Mouse (Mus musculus): ENCODE data around the gene Tnni3. TPM values are rescaled to one million over a fixed set of nuclear protein-coding genes. Genes with fewer than 3 reads are reported as not detected.
"Not testable (repeated sequence)": the region's sequence is repeated elsewhere in the genome, so short reads cannot be mapped to it uniquely, and the experiment has no call there.

Gene Tnni3
- polyA plus RNA-seq, 1 experiment from 2014 or later, result 2.0 TPM

GRCm38 (mm10) chr7:4536369-4536768 lies 12.3 kb upstream of the Tnni3 start:
- WGBS, result 94% methylated on average over 4 of the region's 4 CpGs
- no peaks in the 10 kb centered on the region for H3K9me3 ChIP-seq (replicated peaks)
- no peak overlapping the region for H3K4me3 ChIP-seq

GRCm38 (mm10) chr7:4532005-4532729 lies 8.1 kb upstream of the Tnni3 start, which contains the start of gene Dnaaf3:
TSS of gene Dnaaf3 (minus strand) at chr7:4532453.
- Histone ChIP-seq H3K9me3 (replicated peaks) (no peaks in the 10 kb centered on the region), H3K4me3 (peak within 1 kb of the TSS; percentile 61), H3K4me1 (peaks cover 23% of the 10 kb centered on the region), H3K27ac (replicated peaks) (0 out of 2 replicates have a peak within 1 kb of the TSS, but pooled peaks have one; percentile 61), H3K36me3 (no peaks in the 10 kb centered on the region), H3K27me3 (ENCODE audit: low read depth, poor library complexity, severe bottlenecking) (peaks cover 36% of the 10 kb centered on the region)
- DNase-seq (ENCODE audit: low spot score), result peak; percentile 88
- WGBS, result 3% methylated on average over 28 of the region's 28 CpGs

More at GRCm38 (mm10) chr7:4536369-4536768, 12.3 kb upstream of the Tnni3 start:
- peaks cover 14% of the 10 kb centered on the region for H3K4me1 ChIP-seq
- no peaks in the 10 kb centered on the region for H3K36me3 ChIP-seq
- H3K27me3 ChIP-seq (ENCODE audit: low read depth, poor library complexity, severe bottlenecking), result no peaks in the 10 kb centered on the region; the same call in 1 of the 2 replicates
- DNase-seq (ENCODE audit: low spot score), result no peak
- no peak overlapping the region for H3K27ac ChIP-seq (replicated peaks)

DNA sequence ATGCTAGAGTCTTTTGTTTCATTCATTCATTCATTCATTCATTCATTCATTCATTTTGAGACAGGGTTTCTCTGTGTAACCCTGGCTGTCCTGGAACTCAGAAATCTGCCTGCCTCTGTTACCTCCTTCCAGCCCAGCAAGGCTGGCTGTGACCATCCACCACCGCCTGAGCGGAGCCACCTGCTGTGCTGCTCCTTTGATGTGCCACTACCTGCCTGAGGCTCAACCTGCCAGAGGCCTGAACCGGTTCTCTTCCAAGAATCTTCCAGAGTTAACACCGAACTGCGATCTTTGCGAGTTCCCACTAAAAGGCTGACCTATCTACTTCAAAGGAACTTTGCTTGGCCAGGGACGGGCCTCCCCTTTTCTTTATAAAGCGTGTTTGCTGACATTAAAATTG lies 6.1 kb upstream of the Tnni3 start:
- H3K4me3 ChIP-seq; H3K36me3 ChIP-seq; H3K27ac ChIP-seq (replicated peaks); DNase-seq (ENCODE audit: low spot score); H3K9me3 ChIP-seq (replicated peaks): not testable (repeated sequence)
- 55% methylated on average over 7 of the region's 8 CpGs for WGBS
- peaks cover 37% of the 10 kb centered on the region for H3K4me1 ChIP-seq
- H3K27me3 ChIP-seq (ENCODE audit: low read depth, poor library complexity, severe bottlenecking), result peaks cover 41% of the 10 kb centered on the region

DNA sequence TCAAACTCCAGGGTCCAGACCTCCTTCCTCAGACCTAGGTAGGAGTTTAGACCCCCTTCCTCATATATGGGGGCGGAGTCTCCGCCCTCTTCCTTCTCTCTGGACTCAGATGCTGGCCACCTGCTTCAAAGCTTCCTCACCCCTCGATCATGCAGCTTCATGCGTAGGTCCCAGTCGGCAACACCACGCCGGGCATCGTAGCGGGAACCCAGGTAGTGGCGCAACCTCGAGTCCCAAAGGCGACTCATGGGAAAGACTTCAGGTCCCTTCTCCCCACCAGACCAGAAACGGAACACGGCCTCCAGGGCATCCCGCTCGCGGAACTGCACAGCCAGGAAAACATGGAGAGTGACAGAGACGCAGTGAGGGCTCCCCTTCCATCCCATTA lies 3.3 kb upstream of the Tnni3 start:
- no peaks in the 10 kb centered on the region for H3K36me3 ChIP-seq
- 0 out of 2 replicates have a peak, but pooled peaks cover 3% of the 10 kb centered on the region for H3K9me3 ChIP-seq (replicated peaks)
- H3K27me3 ChIP-seq (ENCODE audit: low read depth, poor library complexity, severe bottlenecking), result peaks cover 52% of the 10 kb centered on the region
- no peak for DNase-seq (ENCODE audit: low spot score)
- peak overlapping the region; percentile 50; the same call in 1 of the 2 replicates for H3K4me3 ChIP-seq
- H3K4me1 ChIP-seq, result peaks cover 32% of the 10 kb centered on the region
- WGBS, result 43% methylated on average over 18 of the region's 18 CpGs
- H3K27ac ChIP-seq (replicated peaks), result no peak overlapping the region

DNA sequence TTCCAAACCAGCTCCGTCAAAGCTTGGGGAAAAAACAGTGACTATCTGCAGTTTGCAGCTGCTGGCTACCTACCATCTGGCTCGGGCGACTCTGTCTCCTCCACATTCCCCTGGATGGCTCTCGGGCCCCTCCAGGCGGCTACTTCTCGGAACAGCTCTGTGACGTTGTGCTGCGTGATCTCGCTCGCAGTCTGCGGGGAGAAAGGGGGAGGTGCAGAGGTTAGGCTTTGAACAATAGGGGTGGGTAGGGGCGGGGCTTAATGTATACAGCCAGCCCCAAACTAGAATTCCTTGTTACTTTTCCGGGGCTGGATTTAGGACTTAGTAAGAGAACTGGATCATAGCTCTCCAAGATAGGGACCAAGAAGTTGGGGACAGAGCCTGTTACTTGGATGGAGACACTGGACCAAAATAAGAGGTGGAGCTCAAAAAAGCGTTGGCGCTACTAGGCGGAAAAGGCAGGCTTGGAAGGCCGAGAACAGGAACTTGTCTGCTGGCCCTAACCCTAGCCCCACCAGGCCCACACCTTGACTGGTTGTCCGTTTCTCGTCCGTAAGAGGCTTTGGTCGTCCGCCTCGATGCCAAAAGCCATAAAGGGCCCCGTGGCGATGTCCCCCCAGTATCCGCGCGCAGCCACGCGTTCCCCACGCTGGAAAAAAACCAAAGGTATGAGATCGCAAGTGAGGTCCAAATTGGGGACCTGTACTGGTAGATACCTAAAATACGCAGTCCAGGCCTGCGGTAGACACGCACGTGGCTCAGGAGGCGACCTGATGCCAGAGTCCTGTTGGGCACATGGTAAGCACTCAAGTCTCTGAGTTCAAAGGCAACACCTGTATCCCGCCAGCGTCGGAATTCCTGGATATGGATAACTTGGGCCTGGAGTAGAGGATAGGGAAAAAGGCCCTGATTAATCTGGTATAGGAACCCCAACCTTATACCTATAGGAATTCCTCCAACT lies 2.6 kb upstream of the Tnni3 start:
- H3K27ac ChIP-seq (replicated peaks), result peak overlapping the region; percentile 84
- peaks cover 58% of the 10 kb centered on the region for H3K27me3 ChIP-seq (ENCODE audit: low read depth, poor library complexity, severe bottlenecking)
- 0 out of 2 replicates have a peak, but pooled peaks cover 3% of the 10 kb centered on the region for H3K9me3 ChIP-seq (replicated peaks)
- WGBS, result 26% methylated on average over 40 of the region's 40 CpGs
- no peaks in the 10 kb centered on the region for H3K36me3 ChIP-seq
- peak; percentile 92 for DNase-seq (ENCODE audit: low spot score)
- H3K4me1 ChIP-seq, result peaks cover 26% of the 10 kb centered on the region
- peak overlapping the region; percentile 50 for H3K4me3 ChIP-seq

DNA sequence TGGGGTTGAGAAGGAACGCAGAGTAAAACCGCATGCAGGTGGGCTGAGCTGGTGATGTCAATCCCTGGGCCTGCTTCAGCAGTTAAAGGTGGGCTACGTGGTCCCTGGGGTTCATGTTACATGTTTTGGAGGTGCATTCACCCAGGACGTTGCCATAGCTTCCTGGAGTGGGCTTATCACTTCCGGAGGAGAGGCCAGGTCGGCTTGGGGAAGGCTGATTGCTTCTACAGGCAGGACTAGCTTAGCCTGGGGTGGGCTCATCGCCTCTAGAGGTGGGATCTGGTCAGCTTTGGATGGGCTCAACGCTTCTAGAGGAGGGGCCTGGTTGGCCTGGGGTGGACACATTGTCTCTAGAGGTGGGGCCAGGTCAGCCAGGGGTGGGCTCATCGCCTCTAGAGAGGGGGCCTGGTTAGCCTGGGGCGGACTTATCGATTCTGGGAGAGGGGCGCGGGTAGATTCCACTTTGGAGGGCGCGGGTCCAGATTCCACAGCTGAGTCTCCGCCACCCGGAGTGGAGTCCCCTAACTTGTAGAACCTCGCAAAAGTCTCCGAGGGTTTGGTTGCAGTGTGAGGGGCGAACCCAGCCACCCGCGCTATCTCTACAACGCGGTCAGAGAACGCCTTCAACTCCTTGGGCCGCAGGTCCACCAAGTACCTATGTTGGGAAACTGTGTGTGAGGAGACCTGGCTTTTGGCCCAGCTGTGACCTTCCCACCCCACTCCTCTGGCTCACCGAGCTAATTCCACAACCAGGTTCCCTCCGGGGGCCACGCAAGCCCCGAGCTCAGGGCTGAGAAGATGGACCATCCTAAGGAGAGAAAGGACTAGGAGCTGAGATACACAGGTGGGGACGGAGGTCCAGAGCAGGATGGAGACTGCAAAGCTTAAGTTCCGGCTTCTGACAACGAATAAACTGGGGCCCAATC lies 561 bp downstream of the Tnni3 start:
- DNase-seq (ENCODE audit: low spot score), result no peak
- Histone ChIP-seq H3K9me3 (replicated peaks) (0 out of 2 replicates have a peak, but pooled peaks cover 3% of the 10 kb centered on the region), H3K4me1 (peaks cover 35% of the 10 kb centered on the region), H3K27me3 (ENCODE audit: low read depth, poor library complexity, severe bottlenecking) (peaks cover 59% of the 10 kb centered on the region), H3K36me3 (no peaks in the 10 kb centered on the region), H3K4me3 (no peak overlapping the region), H3K27ac (replicated peaks) (no peak overlapping the region)
- WGBS, result 92% methylated on average over 33 of the region's 33 CpGs

DNA sequence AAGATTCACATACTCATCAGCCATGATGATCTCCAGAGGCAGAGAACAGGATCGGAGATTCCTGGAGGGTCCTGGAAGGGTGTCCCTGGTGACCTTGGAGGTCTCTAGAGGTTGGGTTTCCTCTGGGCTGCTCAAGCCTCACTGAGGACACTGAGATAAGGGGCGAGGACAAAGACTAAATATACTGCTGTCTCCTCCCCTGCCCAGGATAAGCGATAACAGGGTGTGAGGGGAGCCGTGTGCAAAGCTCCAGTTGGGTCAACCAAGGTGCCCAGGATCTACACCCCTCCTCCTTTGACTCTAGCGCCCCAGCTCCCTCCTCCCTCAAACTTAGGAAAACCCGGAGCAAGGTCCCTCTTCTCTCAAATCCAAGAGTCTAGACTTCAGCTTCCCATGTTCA lies 1.7 kb downstream of the Tnni3 start:
- H3K9me3 ChIP-seq (replicated peaks), result 0 out of 2 replicates have a peak, but pooled peaks cover 3% of the 10 kb centered on the region
- H3K36me3 ChIP-seq, result no peaks in the 10 kb centered on the region
- no peak overlapping the region for H3K27ac ChIP-seq (replicated peaks)
- WGBS, result 74% methylated on average over 6 of the region's 6 CpGs
- H3K4me3 ChIP-seq, result no peak overlapping the region
- peaks cover 28% of the 10 kb centered on the region for H3K4me1 ChIP-seq
- peaks cover 47% of the 10 kb centered on the region for H3K27me3 ChIP-seq (ENCODE audit: low read depth, poor library complexity, severe bottlenecking)
- no peak for DNase-seq (ENCODE audit: low spot score)

GRCm38 (mm10) chr7:4521231-4522003 lies 2.6 kb downstream of the Tnni3 start:
- H3K36me3 ChIP-seq, result no peaks in the 10 kb centered on the region
- peak overlapping the region; percentile 28; the same call in 1 of the 2 replicates for H3K27ac ChIP-seq (replicated peaks)
- peaks cover 41% of the 10 kb centered on the region for H3K27me3 ChIP-seq (ENCODE audit: low read depth, poor library complexity, severe bottlenecking)
- WGBS, result 35% methylated on average over 32 of the region's 32 CpGs
- DNase-seq (ENCODE audit: low spot score), result no peak
- peaks cover 26% of the 10 kb centered on the region for H3K4me1 ChIP-seq
- peak overlapping the region; percentile 43 for H3K4me3 ChIP-seq
- 0 out of 2 replicates have a peak, but pooled peaks cover 3% of the 10 kb centered on the region for H3K9me3 ChIP-seq (replicated peaks)

DNA sequence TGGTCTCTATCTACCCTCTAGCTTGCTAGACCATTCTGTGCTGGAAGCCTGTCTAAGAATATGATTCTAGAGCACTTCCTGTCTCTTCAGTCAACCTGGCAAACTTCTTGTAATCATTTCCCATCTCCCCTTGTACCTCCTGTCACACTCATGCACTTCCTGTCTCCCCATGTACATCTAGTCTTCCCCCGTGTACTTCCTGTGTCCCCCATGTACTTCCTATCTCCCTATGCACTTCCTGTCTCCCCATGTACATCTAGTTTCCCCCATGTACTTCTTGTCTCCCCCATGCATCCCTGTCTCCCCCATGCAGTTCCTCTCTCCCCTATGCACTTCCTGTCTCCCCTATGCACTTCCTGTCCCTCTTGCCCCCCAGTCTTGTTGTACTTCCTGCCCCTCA lies 5.5 kb downstream of the Tnni3 start:
- Histone ChIP-seq H3K27me3 (ENCODE audit: low read depth, poor library complexity, severe bottlenecking) (peaks cover 41% of the 10 kb centered on the region), H3K4me3 (no peak overlapping the region), H3K9me3 (replicated peaks) (0 out of 2 replicates have a peak, but pooled peaks cover 3% of the 10 kb centered on the region), H3K36me3 (no peaks in the 10 kb centered on the region), H3K27ac (replicated peaks) (no peak overlapping the region), H3K4me1 (peaks cover 41% of the 10 kb centered on the region)
- WGBS, result 93% methylated on average over 1 of the region's 1 CpGs
- no peak for DNase-seq (ENCODE audit: low spot score)

GRCm38 (mm10) chr7:4516332-4517050 lies 7.5 kb downstream of the Tnni3 start, which contains the start of gene Tnnt1:
TSS of gene Tnnt1 (minus strand) at chr7:4516382.
- Histone ChIP-seq H3K27ac (replicated peaks) (peak within 1 kb of the TSS; percentile 72), H3K36me3 (no peaks in the 10 kb centered on the region), H3K4me1 (peaks cover 43% of the 10 kb centered on the region), H3K9me3 (replicated peaks) (no peaks in the 10 kb centered on the region), H3K4me3 (no peak within 1 kb of the TSS), H3K27me3 (ENCODE audit: low read depth, poor library complexity, severe bottlenecking) (peaks cover 22% of the 10 kb centered on the region)
- 22% methylated on average over 4 of the region's 4 CpGs for WGBS
- no peak for DNase-seq (ENCODE audit: low spot score)

DNA sequence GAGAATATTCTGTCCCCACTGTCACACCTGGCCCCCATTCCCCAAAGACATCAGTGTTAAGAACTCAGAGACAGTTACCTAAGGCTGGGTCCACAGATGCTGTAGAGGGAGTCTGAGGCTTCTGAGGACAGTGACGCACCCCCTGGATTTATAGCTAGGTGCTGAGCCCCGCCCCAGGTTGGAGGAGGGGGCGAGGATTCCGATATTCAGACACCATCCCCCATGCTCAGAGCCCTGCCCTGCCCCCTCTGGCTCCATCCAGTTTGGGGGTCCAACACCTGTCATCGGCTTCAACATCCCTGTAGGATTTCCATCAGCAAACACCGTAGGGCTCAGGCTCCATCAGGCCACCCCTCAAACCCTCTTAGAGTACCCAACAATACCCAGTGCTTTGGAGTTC lies 8.2 kb downstream of the Tnni3 start:
- 68% methylated on average over 6 of the region's 6 CpGs for WGBS
- Histone ChIP-seq H3K27ac (replicated peaks) (peak overlapping the region; percentile 72), H3K36me3 (no peaks in the 10 kb centered on the region), H3K4me3 (no peak overlapping the region), H3K27me3 (ENCODE audit: low read depth, poor library complexity, severe bottlenecking) (peaks cover 16% of the 10 kb centered on the region), H3K4me1 (peaks cover 37% of the 10 kb centered on the region), H3K9me3 (replicated peaks) (no peaks in the 10 kb centered on the region)
- no peak for DNase-seq (ENCODE audit: low spot score)

All from midbrain, embryonic 10.5 days (tissue).